Mouse (Mus musculus) heart, embryonic 11.5 days (tissue): ENCODE measurements around the gene Spag8. TPM values are rescaled to one million over a fixed set of nuclear protein-coding genes. Genes with fewer than 3 reads are reported as not detected.

ENCODE experiments used
- ATAC-seq: fragments of 200-750 bp; cut with Nextera tagmentation; replicated peaks from 2 replicates; pipeline ENCODE4 v1.8.0; 2017; ENCODE audit warnings: moderate library complexity; ENCODE audit not compliant: insufficient number of reproducible peaks, low FRiP score, low TSS enrichment
- H3K27ac ChIP-seq: fragments of 300-500 bp; sonication (generic); 2 replicates; pipeline ENCODE4 v1.5.1; 2014; ENCODE audit warnings: mild to moderate bottlenecking, low read depth, low read length
- H3K27me3 ChIP-seq: fragments of 300-500 bp; sonication (generic); 2 replicates; pipeline ENCODE4 v1.6.1; 2014; ENCODE audit warnings: mild to moderate bottlenecking, low read length, mixed read lengths; ENCODE audit not compliant: control insufficient read depth, insufficient read depth
- H3K36me3 ChIP-seq: fragments of 300-500 bp; sonication (generic); 2 replicates; pipeline ENCODE4 v1.6.1; 2014; ENCODE audit warnings: mild to moderate bottlenecking, low read length, moderate library complexity, mixed read lengths; ENCODE audit not compliant: control insufficient read depth, insufficient read depth
- H3K4me1 ChIP-seq: fragments of 300-500 bp; sonication (generic); 2 replicates; pipeline ENCODE4 v1.6.1; 2014; ENCODE audit warnings: low read length; ENCODE audit not compliant: control insufficient read depth, insufficient read depth
- H3K4me2 ChIP-seq: fragments of 300-500 bp; sonication (generic); 2 replicates; pipeline ENCODE4 v1.6.1; 2014; ENCODE audit warnings: mild to moderate bottlenecking, moderate library complexity
- H3K4me3 ChIP-seq: fragments of 300-500 bp; sonication (generic); 2 replicates; pipeline ENCODE4 v1.5.1; 2014; ENCODE audit warnings: low read depth, low read length
- H3K9ac ChIP-seq: fragments of 300-500 bp; sonication (generic); 2 replicates; pipeline ENCODE4 v1.6.1; 2014; ENCODE audit warnings: mild to moderate bottlenecking, low read depth, low read length, moderate library complexity
- H3K9me3 ChIP-seq: fragments of 300-500 bp; sonication (generic); replicated peaks from 2 replicates; pipeline ENCODE4 v1.6.1; 2016; ENCODE audit warnings: low read length; ENCODE audit not compliant: control insufficient read depth
- WGBS: fragments of 180-500 bp; shearing (Covaris S2); extraction: QIAGEN DNeasy Blood & Tissue Kit; methylation state at CpG from one replicate; pipeline ENCODE4 v1.1.7; 2014; ENCODE audit not compliant: insufficient replicate concordance; 5-methylcytosine and 5-hydroxymethylcytosine counted together
- polyA plus RNA-seq: library from polyadenylated mRNA; unstranded; fragments of >200 nt; fragmentation: Nextera tagmentation; extraction: Ambion mirVana; gene quantifications from 2 replicates; pipeline ENCODE4 v1.2.1, GENCODE M21; 2014

Gene Spag8
- 0.29 and 0.38 TPM in 2 replicates for polyA plus RNA-seq

DNA sequence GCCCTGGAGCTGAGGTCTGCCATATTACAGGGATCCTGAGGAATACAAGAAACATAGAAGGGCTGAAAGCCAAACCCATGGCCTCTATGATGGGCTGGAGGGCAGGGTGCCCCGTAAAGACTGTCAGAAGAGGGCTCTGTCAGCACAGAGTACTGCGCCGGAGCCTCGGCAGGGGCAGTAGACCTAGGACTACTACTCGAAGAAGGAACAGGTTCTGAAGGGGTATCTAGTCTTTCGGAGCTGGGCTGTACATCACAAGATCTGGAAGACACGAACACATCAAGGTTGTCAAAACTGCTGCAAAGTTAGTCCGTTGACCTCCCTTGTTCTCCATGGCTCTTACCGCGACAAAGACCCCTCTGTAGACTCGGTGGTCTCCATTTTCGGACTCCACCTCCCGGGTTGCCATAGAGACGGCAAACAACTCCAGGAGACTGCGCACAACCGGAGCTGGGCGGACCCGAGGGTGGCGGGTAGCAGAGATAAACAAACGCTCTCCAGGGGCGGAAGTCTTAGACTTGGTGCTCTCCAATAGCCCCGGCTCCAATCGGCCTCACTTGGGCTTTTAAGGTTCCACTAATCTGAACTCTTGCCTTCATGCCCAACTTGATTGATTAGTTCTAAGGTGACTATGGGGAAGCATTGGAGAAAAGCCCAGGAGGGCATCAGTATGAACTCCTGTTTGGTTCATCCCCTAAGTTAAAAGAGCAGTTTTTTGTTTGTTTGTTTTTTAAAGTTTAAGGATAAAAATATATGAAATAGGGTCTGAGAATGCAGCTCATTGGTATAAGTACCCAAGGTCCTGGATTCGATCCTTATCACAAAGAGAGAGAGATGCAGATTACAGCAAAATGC, at the start of gene Spag8:
Gene Spag8 (minus strand): TSS at position 434 of the 855 bp plus-strand sequence.
- Histone ChIP-seq H3K27ac (no peak within 1 kb of the TSS), H3K36me3 (peaks cover 4% of the 10 kb centered on the region; the same call in 1 of the 2 replicates), H3K4me2 (peak within 1 kb of the TSS; percentile 66), H3K9me3 (peaks cover 5% of the 10 kb centered on the region; the same call in 1 of the 2 replicates), H3K4me1 (peaks cover 3% of the 10 kb centered on the region; the same call in 1 of the 2 replicates), H3K9ac (no peak within 1 kb of the TSS), H3K27me3 (no peaks in the 10 kb centered on the region; the same call in 1 of the 2 replicates), H3K4me3 (peak within 1 kb of the TSS; percentile 33)
- 15% methylated on average over 24 of the region's 24 CpGs for WGBS
- no peak for ATAC-seq

DNA sequence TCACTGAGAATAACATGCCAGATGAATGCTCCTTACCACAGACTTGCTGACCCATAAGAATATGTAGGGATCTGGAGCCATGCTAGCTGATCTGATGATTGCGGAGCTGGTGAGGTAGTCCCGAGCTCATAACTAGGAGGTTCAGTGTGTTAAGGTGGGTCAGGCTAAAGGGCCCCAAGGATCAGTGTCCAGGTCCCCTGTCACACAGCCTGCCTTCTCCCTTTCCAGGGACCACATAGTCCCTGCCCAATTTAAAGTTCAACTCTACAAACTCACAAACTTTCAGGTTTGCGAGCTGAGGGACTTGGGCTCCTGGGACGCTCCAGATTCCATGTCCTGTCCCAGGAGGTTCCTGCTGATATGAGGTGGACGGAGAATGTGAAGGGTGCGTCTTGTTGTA, 47.3 kb upstream of the Spag8 start, which contains the start of gene Olfr70:
Gene Olfr70 (minus strand): TSS at position 101 of the 400 bp plus-strand sequence.
- Histone ChIP-seq H3K27ac (no peak within 1 kb of the TSS), H3K4me2 (no peak within 1 kb of the TSS), H3K4me1 (0 out of 2 replicates have a peak, but pooled peaks cover 1% of the 10 kb centered on the region), H3K9ac (no peak within 1 kb of the TSS), H3K27me3 (no peaks in the 10 kb centered on the region), H3K36me3 (no peaks in the 10 kb centered on the region), H3K4me3 (no peak within 1 kb of the TSS), H3K9me3 (no peaks in the 10 kb centered on the region)
- 71% methylated on average over 6 of the region's 6 CpGs for WGBS
- no peak for ATAC-seq

DNA sequence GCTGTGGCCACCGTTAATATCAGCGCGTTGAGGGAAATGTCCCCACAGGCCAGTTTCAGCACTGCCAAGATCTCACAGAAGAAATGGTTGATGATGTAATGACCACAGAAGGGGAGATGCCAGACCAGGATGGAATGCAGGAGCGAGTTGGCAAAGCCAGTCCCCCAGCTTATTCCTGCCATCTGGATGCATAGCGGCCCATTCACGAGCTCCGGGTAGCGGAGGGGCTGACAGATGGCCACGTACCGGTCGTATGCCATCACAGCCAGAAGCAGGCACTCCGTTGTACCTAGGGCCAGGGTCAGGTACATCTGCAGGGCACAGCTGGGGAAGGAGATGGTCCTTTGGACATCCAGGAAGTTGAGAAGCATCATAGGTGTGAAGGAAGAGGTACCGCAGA, 43.2 kb upstream of the Spag8 start:
- H3K9ac ChIP-seq = no peak overlapping the region
- peaks cover 18% of the 10 kb centered on the region for H3K4me1 ChIP-seq
- no peaks in the 10 kb centered on the region for H3K9me3 ChIP-seq
- no peaks in the 10 kb centered on the region for H3K27me3 ChIP-seq
- H3K4me2 ChIP-seq = no peak overlapping the region
- no peak overlapping the region for H3K4me3 ChIP-seq
- WGBS = 87% methylated on average over 13 of the region's 13 CpGs
- ATAC-seq = no peak
- H3K36me3 ChIP-seq = no peaks in the 10 kb centered on the region
- H3K27ac ChIP-seq = no peak overlapping the region

DNA sequence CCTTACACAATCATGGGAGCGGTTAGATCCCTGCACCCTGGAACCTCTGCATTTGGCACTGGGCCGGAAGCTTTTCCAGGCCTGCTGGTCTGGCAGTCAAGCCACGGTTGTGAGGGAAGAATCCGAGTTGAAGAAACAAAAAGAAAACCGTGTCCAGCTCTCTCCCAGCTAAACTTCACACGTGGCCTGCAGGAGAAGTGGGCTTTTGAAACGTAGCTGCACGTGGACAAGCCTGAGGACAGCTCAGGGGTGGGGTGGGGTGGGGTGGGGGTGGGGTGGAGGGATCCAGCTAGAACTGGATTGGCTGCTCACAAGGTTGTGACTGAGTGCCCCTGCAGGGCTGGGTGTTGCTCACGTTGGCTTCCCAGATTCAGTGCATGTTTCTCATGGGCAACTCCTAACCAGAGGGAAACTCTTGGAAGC, 41.9 kb upstream of the Spag8 start:
- Histone ChIP-seq H3K9me3 (no peaks in the 10 kb centered on the region), H3K36me3 (0 out of 2 replicates have a peak, but pooled peaks cover under 1% of the 10 kb centered on the region), H3K4me3 (no peak overlapping the region), H3K4me2 (no peak overlapping the region), H3K27me3 (no peaks in the 10 kb centered on the region), H3K27ac (0 out of 2 replicates have a peak overlapping the region, but pooled peaks have one; percentile 22), H3K4me1 (peaks cover 18% of the 10 kb centered on the region), H3K9ac (no peak overlapping the region)
- 19% methylated on average over 9 of the region's 9 CpGs for WGBS
- no peak for ATAC-seq

DNA sequence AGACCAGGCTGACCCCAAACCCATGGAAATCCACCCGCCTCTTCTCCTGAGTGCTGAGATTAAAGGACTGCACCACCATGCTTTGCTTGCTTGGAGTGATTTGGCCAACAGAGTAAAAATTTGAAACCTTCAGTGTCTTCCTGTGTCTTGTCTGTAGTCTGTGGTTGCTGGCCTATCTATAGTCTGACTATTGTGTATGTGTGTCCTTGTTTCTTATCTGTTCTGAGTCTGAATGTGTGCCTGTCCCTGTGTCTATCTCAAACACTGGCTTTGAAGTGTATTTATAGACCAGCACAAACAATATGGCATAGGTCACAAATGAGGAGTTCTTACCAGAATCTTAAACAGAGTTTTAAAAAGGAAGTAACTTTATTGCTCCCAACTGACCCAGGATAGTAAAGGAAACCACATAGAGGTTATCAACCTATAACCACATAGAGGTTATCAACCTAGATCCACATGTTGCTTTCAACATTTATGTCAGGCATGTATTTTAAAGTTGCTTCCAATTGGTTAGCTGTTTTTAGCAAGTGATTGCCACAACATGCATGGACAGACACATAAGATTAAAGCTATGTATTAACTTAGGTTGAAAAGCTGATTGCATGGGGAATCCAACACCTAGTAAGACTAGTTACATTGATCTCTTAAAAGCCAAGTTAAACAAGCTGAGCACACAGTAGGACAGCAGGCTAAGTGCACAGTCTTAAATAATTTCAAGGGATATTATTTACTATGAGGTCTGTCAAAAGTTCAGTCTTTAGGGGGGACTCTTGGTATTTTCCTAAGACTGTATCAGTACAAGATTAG, 41.2 kb upstream of the Spag8 start:
- WGBS = 73% methylated on average over 1 of the region's 1 CpGs
- Histone ChIP-seq H3K4me3 (no peak overlapping the region), H3K27ac (no peak overlapping the region), H3K9ac (no peak overlapping the region), H3K27me3 (no peaks in the 10 kb centered on the region), H3K4me1 (peaks cover 18% of the 10 kb centered on the region), H3K36me3 (0 out of 2 replicates have a peak, but pooled peaks cover 3% of the 10 kb centered on the region), H3K4me2 (no peak overlapping the region), H3K9me3 (no peaks in the 10 kb centered on the region)
- no peak for ATAC-seq

DNA sequence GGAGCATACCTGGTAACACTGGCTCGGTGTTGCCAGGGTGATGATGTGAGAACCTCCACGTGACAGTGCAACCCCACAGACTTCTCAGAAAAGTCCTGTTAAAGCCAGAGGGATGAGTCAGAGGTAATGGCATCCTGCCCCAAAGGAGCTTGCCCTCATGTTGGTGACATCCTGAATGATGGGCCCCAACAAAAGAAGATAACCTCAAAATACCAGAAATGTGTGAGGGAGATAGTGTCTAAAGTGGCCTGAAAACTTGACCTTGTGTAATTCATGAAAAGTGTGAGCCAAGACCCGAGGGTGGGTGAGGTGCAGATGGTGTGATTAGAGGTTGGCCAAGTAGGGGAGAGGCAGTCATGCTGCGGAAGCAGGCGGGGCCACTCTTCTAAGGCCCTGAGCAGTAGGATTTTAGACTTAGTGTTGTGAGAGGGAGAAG, 40.4 kb upstream of the Spag8 start:
- no peak overlapping the region for H3K4me3 ChIP-seq
- no peak overlapping the region for H3K27ac ChIP-seq
- H3K36me3 ChIP-seq = 0 out of 2 replicates have a peak, but pooled peaks cover 3% of the 10 kb centered on the region
- H3K9me3 ChIP-seq = no peaks in the 10 kb centered on the region
- H3K4me2 ChIP-seq = no peak overlapping the region
- ATAC-seq = no peak
- peaks cover 18% of the 10 kb centered on the region for H3K4me1 ChIP-seq
- H3K9ac ChIP-seq = no peak overlapping the region
- H3K27me3 ChIP-seq = no peaks in the 10 kb centered on the region
- 37% methylated on average over 5 of the region's 5 CpGs for WGBS

DNA sequence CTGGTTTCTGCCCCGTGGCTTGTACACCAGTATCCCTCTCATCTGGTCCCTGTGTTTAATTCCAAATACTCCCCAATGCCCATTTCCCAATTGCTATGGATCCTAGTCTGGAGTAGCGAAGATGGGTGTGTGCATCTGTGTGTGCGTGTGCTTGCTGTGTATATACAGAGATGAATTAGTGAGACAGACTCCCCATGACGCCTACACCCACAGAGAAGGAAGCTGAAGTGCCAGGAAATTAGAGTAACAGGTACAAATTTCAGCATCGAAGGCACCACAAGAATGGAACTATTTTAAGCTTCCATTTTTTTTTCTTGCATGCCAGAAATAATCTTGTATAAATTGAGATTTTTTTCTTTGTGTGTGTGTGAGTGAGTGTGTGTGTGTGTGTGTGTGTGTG, 37.6 kb upstream of the Spag8 start:
- Histone ChIP-seq H3K27me3 (no peaks in the 10 kb centered on the region), H3K36me3 (0 out of 2 replicates have a peak, but pooled peaks cover 3% of the 10 kb centered on the region)
- 74% methylated on average over 5 of the region's 5 CpGs for WGBS

DNA sequence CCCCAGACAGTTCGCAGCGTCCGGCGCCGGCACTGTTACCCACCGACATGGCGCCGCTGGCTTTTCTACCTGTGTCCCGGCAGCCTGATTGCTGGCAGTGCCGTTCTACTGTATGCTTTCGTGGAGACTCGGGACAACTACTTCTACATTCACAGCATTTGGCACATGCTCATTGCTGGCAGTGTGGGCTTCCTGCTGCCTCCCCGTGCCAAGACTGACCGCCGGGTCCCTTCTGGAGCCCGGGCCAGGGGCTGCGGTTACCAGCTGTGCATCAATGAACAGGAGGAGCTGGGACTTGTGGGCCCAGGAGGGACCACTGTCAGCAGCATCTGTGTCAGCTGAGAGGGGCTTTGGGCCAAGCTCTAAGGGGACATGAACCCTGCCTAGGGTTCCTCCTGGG, 36.6 kb upstream of the Spag8 start:
- Histone ChIP-seq H3K4me2 (no peak overlapping the region), H3K36me3 (0 out of 2 replicates have a peak, but pooled peaks cover 3% of the 10 kb centered on the region), H3K27me3 (no peaks in the 10 kb centered on the region), H3K9ac (no peak overlapping the region), H3K4me1 (peaks cover 12% of the 10 kb centered on the region), H3K27ac (no peak overlapping the region), H3K4me3 (no peak overlapping the region), H3K9me3 (no peaks in the 10 kb centered on the region)
- 90% methylated on average over 17 of the region's 17 CpGs for WGBS
- ATAC-seq = no peak

More for the DNA sequence above, 37.6 kb upstream of the Spag8 start:
- H3K4me2 ChIP-seq = no peak overlapping the region
- no peak overlapping the region for H3K4me3 ChIP-seq
- no peak overlapping the region for H3K9ac ChIP-seq
- no peak for ATAC-seq
- H3K4me1 ChIP-seq = peaks cover 18% of the 10 kb centered on the region
- no peaks in the 10 kb centered on the region for H3K9me3 ChIP-seq
- H3K27ac ChIP-seq = no peak overlapping the region
